Mouse (Mus musculus) embryo, embryonic 11.5 days (tissue): ENCODE results near the gene Pfn3.

ENCODE experiments used
- DNase-seq: peaks from one replicate; pipeline ENCODE4 v3.0.0-alpha.2; 2012; ENCODE audit warnings: low read depth, low spot score

Pfn3 gene

DNA sequence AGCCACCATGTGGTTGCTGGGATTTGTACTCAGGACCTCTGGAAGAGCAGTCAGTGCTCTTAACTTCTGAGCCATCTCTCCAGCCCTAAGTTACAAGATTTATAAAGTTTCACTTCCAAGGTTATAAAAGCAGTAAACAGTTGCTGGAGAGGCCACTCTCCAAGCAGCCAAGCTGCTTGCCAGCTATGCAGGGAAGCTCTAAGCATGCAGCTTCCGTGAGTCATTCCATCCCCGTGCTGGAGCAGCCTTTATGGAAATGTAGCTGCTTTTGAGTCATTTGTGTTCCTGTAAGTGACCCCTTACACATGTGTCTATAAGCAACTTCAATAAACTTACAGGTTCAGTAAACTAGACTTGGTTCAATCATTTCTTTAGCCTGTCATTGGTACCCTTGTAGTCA lies 15.5 kb upstream of the Pfn3 start:
- no peak for DNase-seq

DNA sequence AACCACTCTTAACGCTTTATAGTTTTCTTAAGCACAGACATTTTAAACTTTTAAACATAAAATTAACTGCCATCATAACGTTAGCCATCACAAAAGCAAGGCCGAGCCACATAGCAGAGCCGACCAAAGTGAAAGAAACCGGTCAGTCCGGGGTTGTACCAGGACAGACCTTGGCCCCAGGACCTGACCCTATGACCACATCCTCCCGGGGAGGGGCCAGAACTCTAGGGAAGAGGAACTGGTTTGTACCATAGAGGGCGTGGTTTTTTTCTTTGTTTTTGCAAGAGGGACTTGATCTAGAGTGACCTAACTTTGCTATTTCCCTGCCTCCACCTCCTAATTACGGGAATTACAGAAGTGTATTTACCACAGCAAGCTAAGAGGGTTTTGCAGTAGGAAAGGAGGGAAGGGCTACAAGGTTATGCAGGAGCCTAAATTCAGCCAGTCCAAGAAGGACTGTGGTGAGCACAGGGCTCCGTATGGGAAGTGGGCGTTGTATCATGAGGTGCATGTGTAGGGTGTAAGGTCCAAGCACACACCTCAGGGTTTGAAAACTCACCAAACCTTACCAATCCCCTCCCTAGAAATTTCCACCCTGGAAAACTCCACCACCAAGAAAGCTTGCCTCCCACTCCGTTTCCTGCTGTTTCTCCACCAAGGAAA lies 14.3 kb upstream of the Pfn3 start:
- no peak for DNase-seq

DNA sequence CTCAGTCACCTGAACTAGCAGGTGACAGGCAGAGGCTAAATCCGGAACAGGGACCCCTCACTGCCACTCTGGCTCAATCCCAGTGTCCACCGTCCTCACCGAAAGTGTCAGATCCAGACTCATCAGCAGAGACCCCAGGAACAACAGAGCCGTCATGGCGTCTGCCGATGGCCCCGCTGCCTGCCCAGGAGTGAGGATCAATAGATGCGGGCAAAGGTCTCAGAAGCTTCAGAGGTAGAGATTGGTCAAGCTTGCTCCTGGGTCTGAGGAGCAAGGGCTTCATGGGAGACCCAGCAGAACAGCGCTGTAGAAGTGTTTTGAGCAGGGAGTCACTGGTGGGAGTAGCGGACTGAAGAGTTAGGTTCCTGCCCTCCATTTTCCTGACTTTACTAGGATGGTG lies 11.6 kb upstream of the Pfn3 start, which contains the start of gene F12:
Gene F12 (minus strand): TSS at position 181 of the 400 bp plus-strand sequence.
- DNase-seq, result no peak

DNA sequence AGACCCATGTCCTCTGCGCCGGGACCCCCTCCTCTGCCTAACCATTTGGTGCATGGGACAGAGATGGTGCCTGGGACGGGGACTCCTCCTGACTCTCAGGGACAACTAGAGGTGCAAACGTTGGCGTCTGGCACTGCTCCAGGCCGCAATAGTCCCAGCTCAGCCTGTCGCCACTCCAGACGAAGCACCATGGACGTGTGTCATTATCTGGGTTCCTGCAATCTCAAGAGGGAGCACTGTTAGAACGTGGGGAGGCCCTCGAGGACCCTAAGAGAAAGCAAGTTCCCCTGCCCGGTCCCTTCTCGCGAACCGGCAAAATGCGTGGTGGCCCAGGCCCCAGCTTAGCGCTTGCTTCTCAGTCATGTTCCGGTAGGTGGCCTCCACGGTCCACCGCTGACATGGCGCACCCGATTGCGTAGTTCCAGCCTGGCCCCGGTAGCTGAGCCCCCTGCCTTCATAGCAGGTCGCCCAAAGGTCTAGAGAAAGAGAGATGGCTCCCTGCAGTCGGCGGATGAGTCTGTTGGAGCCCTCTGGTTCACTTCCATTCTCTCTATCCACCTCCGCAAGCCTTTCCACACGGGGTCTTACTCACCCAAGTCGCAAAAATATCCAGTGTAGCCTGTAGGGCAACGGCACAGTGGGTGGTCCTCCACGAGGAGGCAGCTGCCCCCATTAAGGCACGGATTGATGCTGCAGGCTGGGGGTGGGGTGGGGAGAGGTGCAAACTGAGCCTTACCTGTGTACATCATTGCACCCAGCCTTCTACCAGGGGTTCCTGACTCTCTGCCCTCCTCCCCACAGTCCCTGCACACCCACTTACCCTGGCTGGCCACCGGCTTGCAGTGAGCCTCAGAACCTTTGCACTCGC lies 6.1 kb upstream of the Pfn3 start:
- no peak for DNase-seq

DNA sequence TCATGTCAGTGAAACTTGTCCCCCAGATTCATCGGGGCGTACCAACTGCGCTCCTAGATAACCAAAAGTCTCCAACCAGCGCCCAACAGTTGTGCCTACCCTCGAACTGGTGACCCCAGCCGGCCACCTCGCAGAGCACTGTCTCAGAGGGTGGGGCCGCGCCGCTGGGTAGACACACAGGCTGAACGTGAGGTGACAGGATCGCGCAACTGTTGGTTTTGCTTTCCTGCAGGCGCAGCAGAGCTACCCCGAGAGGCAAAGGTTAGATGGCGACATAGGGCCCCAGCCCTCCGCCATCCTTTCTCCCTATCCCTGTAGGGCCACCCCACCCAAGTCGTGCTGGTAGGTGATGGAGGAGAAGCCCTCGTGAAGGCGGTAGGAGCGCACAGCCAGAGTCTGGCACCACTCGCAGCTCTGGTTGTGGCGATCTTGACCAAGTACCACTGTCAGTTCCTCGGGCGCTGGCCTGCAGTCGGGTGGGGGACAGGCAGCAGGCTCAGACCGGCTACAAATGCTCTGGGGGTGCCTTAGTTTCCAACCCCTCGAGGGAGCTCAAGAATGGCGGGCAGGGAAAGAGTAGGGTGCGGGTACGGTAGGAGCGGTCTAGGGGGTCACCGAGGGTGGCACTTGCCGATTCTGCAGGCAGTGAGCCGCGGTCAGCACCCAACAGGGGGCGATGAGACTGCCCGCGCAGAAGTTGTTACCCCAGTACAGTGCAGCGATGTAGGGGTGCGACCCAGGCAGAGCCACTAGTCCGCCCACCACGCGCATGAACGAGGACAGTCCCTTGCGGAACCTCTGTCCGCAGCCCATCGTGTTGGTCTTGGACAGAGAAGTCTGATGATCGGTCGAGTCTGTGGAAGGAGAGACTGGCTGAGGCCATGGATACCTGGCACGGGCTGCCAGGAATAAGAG lies 5.2 kb upstream of the Pfn3 start:
- DNase-seq, result no peak

DNA sequence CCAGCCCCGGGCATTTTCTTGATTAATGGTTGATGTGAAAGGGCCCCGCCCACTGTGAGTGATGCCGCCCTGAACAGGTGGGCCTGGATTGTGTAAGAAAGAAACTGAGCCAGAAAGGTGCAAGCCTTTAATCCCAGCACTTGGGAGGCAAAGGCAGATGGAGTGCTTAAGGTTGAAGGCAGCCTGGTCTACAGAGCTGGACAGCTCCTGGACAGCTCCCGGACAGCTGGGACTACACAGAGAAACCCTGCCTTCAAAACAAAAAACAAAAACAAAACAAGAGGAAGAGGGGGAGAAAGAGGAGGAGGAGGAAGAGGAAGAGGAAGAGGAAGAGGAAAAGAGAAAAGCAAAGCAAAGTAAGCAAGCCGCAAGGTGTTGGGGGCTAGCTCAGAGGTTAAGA lies 4.1 kb upstream of the Pfn3 start:
- no peak for DNase-seq

DNA sequence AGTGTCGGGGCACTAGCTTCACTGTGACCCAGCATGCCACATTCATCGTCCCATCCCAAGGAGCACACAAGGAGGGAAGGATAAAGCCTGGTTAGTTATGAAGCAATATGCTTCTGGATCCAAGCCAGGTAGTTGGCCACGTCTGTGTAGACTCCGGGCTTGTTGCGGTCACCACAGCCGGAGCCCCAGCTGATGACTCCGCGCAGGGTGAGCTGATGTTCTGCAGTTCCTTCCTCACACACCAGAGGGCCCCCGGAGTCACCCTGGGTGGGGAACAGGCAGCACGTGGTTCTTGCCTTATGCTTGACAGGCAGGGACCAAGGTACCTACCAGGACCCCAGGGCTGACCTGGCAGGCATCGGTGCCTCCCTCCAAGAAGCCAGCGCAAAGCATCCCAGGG lies 3.0 kb upstream of the Pfn3 start:
- peak; percentile 62 for DNase-seq

DNA sequence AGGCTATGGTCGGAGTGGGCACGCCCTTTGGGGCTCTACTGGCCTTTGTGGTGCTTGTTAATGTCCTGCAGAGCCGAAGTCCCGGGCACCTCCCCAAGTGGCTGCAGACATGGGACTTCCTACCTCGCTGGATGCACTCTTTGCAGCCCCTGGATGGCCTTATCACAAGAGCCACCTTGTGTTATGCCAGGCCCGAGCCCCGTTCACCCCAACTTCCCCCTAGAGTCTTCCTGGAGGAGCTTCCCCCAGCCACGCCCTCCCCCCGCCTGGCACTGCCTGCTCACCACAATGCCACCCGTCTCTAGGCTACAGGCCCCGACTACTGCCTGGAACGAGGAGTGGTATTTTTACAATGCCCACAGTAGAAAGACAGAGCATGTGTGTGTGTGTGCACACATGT lies 1.7 kb downstream of the Pfn3 start:
- no peak for DNase-seq

DNA sequence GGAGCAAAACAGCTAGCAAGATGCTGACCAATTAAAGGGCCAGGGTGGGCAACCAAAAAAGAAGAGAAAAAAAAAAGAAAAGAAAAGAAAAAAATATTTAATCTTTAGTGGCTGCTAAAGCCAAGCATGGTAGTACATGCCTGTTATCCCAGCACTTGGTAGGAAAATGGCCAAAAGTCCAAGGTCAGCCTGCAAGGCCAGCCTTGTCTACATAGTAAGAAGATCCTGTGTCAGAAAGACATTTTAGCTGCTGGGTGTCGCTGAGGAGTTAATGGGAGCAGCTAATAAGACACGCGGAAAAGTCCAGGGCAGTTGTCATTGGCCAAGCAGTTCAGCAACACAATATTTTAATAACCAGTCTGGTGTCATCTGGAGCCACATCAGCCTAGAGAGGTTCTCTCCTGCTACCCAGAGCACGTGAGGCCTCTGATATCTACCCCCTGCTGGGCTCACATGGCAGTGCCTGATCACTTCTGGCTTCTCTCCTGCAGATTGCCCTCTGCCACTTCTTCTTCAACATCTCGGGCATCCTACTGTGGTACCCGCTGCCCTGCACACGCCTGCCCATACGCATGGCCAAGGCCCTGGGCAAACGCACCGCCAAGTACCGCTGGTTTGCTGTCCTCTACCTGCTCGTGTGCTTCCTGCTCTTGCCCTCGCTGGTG lies 2.3 kb downstream of the Pfn3 start:
- DNase-seq, result no peak

DNA sequence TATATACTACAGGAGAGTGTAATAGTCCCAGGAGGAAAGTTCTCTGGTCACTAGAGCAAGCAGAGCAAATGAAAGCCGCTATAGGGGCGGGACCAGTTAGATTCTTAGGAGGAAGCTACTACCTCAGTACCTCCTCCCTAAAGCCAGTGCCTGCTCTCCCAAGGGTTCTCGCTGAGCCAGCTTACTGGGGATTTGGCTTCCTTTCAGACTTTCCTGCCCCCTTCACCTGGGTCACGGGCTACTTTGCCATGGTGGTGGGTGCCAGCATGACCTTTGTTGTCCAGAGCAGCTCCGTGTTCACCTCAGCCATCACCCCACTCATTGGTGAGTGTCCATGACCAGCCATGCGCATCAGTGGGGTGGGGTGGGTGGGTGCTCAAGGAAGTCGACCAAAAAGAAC lies 3.2 kb downstream of the Pfn3 start:
- DNase-seq, result no peak

DNA sequence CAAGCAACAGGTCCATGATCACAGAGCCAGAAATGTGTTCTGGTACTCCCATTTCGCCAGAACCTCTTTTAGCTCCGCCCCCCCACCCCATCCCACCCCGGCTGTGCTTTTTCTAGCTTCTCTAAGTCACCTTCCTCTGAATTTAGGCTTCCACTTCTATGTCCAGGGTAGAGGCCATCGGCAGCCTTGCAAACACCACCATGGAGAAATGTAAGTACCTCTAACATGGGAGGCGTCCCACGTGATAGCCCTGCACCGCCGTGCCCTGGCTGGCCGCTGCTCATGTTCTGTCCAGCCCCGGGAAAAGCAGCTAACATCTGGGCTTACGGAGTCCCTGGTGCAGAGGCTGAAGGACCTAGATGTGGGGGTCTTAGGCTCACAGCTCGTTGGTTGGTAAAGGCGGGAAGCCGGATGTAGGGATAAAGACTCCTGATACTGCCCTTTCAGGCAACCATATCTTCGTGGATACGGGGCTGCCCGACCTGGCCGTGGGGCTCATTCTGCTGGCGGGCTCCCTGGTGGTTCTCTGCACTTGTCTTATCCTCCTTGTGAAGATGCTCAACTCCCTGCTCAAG lies 6.4 kb downstream of the Pfn3 start:
- DNase-seq, result no peak

DNA sequence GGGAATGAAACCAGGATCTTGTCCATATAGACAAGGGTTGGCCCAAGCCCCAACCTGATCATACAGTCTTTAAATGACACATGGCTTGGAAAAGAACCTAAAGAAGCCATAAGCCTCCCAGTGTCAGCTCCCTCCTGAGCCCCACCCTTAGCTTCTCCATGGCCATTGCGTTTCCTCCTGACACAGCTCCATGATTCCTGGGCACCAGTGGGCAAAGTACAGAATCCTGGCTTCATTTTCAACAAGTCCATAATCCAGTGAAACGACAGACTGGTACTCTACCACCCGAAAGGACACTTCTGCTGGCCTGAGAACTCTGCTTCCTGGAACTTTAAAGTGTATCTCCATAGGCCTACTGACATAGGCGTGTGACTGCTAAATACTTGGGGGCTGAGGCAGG lies 7.7 kb downstream of the Pfn3 start:
- DNase-seq, result no peak

DNA sequence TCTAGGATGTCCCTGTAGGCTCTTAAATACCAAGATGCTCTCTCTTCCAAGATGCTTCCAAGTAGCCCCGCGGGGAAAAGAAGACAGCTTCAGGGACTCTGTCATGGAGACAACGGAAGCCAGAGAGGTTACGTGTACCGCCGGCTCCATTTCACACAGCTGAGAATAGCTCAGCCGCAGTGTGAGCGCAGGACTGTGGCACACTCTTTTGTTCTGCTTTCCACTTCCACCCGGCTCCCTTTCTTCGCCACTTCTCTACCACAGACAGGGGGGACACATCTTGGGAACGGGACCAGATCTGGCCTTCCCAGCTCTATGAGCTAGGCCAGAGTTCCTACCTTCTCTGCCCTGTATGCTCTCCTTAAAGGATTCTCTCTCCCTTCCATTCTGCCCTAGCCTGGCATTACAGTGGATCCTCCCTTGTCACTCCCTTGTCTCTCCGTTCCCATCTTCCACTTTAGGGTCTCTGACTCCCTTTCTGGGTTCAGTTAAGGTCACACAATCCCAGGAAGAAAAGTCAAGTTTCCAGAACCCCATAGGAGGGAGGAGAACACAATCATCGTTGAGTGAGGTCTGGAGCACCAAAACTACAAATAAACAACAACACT lies 9.1 kb downstream of the Pfn3 start:
- DNase-seq, result no peak

DNA sequence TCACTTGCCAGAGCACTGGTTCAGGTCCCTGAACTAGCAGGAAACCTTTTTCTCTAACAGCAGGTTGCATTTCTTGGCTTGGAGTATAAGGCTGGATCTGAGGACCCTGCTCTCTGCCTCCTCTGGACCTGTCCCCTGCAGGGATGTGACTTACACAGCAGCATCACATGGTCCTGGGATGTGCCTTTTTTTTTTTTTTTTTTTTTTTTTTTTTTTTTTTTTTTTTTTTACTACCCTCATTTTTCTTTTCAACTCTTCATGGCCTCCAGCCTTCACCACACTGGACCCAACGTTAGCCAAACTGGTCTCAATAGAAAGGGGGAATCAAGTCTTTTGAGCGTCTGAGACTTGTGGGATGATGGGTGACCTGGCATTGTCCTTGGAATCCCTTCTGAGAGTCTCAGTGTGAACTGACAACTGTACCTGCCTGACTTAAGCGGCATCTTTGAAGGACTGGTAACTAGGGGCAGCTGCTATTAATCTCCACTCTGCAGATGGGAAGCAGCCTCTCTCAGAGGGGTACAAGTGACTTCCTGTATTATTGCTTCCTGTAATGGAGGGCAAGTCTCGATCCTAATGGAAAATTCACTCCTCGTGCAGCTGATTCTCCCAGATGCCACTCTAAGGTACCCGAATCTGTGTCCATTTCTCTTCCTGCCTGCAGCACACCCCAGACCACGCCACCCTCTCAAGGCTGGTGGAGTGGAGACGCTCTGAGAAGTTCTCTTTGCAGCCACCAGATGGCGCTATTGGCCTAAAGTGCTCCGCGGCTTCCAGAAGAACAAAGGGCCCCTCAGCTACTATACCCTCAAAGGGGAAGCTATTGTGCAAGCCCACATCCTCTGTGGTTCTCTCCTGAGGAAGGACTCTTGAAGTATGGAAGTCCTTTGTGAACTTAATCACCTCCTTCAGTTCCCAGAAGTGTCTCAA lies 9.9 kb downstream of the Pfn3 start:
- peak; percentile 77 for DNase-seq

DNA sequence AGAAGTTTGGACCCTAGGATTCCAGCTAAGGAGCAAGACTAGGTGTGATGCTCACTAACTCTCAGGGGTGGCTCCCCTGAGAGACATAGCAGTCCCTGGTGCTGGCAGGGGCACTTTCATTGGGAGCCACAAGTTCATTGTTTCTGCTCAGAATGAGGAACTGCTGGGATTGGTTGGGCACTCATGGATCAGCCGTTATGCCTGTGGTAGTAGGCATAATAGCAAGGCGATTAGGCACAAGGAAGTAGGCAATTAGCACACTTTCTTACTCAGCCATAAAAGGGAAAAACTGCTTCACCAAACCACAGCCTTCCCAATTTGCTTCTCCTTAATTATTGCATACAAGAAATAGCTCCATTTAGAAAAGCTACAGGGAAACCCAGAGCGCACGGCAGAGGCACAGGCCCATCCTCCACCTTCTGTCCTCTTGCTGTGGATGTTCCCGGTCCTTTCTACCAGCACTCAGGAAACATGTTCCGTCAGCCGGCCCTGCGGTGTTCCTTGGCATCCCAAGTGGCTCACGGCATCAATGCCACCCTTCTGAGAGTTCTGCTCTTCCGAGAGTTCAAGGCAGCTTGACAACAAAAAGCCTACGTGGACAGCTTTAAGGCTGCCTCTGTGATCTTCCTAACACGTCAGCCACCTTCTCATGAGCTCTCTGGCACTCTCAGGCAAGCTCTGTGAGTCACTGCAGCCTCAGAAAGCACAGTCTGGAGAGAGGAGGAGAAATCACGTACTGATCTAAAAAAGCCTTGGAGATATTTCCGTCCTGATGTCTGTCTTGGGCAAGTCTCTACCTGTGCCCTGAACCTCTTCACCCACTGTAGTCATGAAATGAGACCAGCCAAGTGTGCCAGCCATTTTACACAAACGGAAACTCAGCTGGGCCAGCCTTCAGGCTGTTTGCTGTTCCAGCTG lies 10.8 kb downstream of the Pfn3 start:
- no peak for DNase-seq

DNA sequence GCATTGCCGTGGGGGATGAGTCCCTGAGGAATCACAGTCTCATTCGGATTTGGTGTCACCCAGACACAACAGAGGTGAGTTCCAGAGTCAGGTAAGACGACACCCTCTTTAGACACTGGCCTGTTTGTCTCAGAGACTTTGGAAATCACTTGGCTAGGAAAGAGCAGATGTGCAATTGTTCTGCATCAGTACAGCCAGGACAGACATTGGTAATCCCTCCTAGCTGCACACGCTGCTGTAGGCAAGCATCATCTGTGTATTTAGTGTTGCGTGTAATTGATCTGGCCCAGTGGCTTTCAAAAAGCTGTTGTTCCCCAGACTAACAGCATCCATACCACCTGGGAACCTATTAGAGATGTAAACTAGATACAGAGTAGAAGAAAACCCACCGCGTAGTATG lies 11.8 kb downstream of the Pfn3 start:
- no peak for DNase-seq

DNA sequence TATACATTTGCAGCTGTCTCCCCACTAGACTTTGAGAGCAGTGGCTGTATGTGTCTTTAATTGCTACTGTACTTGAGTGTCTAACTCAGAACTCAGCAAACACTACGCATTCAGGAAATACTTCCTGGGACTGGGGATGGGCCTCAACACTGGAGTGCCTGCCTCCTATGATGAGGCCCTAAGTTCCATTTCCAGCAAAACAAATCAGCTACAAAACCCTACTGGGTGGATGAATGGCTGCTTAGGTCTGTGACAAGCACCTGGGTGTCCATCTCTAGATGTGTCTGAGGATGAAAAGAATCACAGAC lies 15.0 kb downstream of the Pfn3 start:
- no peak for DNase-seq

DNA sequence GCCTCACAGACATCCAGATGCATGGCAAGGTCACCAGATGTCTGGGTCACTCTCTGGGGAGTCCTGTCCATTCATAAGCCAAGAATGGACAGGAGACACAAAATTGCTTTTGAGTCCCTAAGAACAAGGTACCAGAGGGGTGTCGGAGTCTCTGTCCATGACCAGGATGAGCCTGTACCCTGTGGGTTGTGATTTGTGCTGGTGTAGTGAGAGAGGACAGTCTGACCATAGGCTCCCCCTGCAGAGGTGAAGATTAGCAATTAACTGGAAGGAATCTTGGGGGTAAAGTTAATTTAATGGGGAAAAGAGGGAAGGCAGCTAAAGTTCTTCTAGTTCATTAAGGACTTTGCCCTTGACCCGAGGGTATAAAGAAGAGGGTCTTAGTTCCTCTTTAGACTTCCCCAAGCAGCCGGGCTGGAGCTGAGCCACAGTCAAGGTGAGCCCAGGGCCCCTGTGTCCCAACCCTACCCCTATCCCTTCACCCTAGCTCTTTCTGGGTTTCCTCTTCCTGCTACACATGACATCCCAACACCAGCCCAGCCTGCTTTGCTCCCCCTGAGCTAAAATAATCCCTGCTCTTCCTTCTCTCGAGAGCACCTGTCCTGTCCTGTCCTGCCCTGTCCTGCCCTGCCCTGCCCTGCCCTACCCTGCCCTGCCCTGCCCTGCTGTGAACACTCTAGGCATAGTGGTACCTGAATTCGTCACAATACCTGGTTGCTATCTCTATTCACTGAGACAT lies 15.6 kb downstream of the Pfn3 start:
- no peak for DNase-seq
